Mouse (Mus musculus) forebrain, embryonic 14.5 days (tissue): ENCODE data around the gene Rnps1. TPM values are rescaled to one million over a fixed set of nuclear protein-coding genes. Genes with fewer than 3 reads are reported as not detected.
"Not testable (repeated sequence)": the region's sequence is repeated elsewhere in the genome, so short reads cannot be mapped to it uniquely, and the experiment has no call there.

ENCODE experiments used
- ATAC-seq: fragments of 200-750 bp; cut with Nextera tagmentation; 2 replicates; pipeline ENCODE4 v1.8.0; 2017; ENCODE audit warnings: mild to moderate bottlenecking, moderate library complexity
- DNase-seq: peaks from one replicate; pipeline ENCODE4 v3.0.0-alpha.2; 2015; ENCODE audit warnings: low spot score
- H3K27ac ChIP-seq: fragments of 300-500 bp; sonication (generic); 2 replicates; pipeline ENCODE4 v1.5.1; 2014; ENCODE audit warnings: low read depth, mild to moderate bottlenecking, control low read depth, low read length, moderate library complexity
- H3K27me3 ChIP-seq: fragments of 300-500 bp; sonication (generic); replicated peaks from 2 replicates; pipeline ENCODE4 v1.6.1; 2014; ENCODE audit warnings: low read length, control low read depth, mixed read lengths; ENCODE audit not compliant: control insufficient read depth, insufficient read depth
- H3K36me3 ChIP-seq: fragments of 300-500 bp; sonication (generic); 2 replicates; pipeline ENCODE4 v1.6.1; 2014; ENCODE audit warnings: low read length, control low read depth; ENCODE audit not compliant: control insufficient read depth, insufficient read depth
- H3K4me1 ChIP-seq: fragments of 300-500 bp; sonication (generic); 2 replicates; pipeline ENCODE4 v1.6.1; 2014; ENCODE audit warnings: antibody characterized with exemption, low read length, control low read depth; ENCODE audit not compliant: control insufficient read depth, insufficient read depth
- H3K4me2 ChIP-seq: fragments of 300-500 bp; sonication (generic); 2 replicates; pipeline ENCODE4 v1.6.1; 2014; ENCODE audit warnings: mild to moderate bottlenecking, control low read depth, low read length
- H3K4me3 ChIP-seq: fragments of 300-500 bp; sonication (generic); 2 replicates; pipeline ENCODE4 v1.5.1; 2014; ENCODE audit warnings: low read depth, low read length, control low read depth
- H3K9ac ChIP-seq: fragments of 300-500 bp; sonication (generic); 2 replicates; pipeline ENCODE4 v1.6.1; 2014; ENCODE audit warnings: mild to moderate bottlenecking, low read length, control low read depth, moderate library complexity
- H3K9me3 ChIP-seq: fragments of 300-500 bp; sonication (generic); replicated peaks from 2 replicates; pipeline ENCODE4 v1.6.1; 2016; ENCODE audit warnings: low read length, control low read depth, mixed read lengths; ENCODE audit not compliant: control insufficient read depth
- WGBS: fragments of 180-500 bp; shearing (Covaris S2); extraction: QIAGEN DNeasy Blood & Tissue Kit; methylation state at CpG from one replicate; pipeline ENCODE4 v1.1.7; 2014; 5-methylcytosine and 5-hydroxymethylcytosine counted together
- polyA plus RNA-seq: library from polyadenylated mRNA; unstranded; fragments of >200 nt; fragmentation: Nextera tagmentation; extraction: Ambion mirVana; gene quantifications from 2 replicates; pipeline ENCODE4 v1.2.1, GENCODE M21; 2014

Gene Rnps1
- polyA plus RNA-seq, 1 experiment from 2014 or later = 304 TPM

DNA sequence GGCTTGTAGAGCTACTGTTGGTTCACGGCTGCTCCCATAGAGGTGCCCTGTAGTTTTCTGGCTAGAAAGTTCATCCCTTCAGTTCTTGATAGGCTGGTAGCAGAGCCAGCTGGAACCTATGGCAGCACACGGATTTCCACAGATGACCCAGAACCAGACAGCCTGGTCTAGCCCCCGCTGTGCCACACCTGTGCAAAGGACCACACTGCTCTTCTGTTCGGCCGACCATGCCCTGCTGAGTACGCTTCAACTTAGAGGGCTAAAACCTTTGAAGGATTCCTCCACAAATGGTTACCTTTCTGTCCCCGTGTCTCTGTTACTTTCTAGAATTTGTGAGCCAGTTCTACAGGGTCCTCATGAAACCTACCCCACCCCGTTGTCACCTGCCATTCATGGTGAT is 11.0 kb downstream of the Rnps1 start:
- not testable (repeated sequence) for H3K27ac ChIP-seq, H3K27me3 ChIP-seq, H3K9ac ChIP-seq, H3K4me1 ChIP-seq, H3K4me3 ChIP-seq, DNase-seq, H3K4me2 ChIP-seq, H3K9me3 ChIP-seq, ATAC-seq
- WGBS = 79% methylated on average over 5 of the region's 8 CpGs
- peaks cover 49% of the 10 kb centered on the region for H3K36me3 ChIP-seq

DNA sequence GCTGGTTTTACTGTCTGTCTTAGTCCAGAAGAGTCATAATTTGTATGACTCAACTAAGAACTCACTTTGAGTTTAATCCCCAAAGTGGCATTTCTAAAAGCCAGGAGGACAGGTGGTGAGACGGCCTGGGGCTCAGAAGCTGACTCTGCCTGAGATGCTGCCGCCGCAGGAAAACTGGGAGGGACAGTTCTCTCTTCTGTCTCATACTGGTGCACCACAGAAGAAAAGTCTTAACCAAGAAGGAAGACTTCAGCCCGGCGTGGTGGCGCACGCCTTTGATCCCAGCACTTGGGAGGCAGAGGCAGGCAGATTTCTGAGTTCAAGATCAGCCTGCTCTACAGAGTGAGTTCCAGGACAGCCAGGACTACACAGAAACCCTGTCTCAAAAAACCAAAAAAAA is 11.5 kb downstream of the Rnps1 start:
- H3K9ac ChIP-seq = no peak overlapping the region
- no peak for ATAC-seq
- DNase-seq = no peak
- no peaks in the 10 kb centered on the region for H3K27me3 ChIP-seq
- no peaks in the 10 kb centered on the region for H3K4me1 ChIP-seq
- peak overlapping the region; percentile 95; the same call in 1 of the 2 replicates for H3K27ac ChIP-seq
- H3K4me3 ChIP-seq = peak overlapping the region; percentile 66; the same call in 1 of the 2 replicates
- peaks cover 43% of the 10 kb centered on the region for H3K36me3 ChIP-seq
- 85% methylated on average over 7 of the region's 7 CpGs for WGBS
- H3K4me2 ChIP-seq = no peak overlapping the region; the same call in 1 of the 2 replicates
- H3K9me3 ChIP-seq = no peaks in the 10 kb centered on the region

DNA sequence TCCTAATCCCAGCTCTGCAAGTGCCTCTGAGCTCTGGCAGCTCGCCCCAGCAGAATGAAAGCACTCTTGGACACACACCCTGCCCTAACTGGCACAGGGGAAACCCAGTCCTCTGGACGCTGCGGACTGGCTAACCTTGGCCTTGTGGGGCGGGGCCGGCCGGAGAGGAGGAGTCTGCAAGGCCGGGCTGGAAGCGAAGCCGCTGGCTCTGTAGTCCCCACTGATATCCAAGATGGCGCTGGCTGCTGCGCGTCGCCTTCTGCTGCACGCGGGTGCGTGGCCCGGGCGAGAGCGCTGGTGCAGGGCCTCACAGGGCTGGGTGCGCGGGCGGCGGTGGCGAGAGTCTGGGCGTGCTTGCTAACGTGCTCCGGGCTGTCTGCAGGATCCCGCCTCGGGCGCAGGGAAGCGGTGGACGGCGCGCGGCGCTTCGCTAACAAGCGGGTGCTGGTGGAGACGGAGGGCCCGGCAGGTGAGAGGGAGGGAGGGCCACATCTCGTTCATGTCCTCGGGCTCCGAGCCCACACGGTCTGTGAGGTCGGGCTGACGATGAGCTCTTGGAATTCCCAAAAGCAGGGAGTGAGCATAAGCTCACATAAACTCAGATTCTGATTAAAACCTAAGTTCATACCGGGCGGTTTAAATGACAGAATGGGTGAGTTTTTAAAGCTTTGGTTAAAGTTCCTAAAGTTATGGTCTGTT is 12.3 kb downstream of the Rnps1 start, which contains the start of gene Eci1:
TSS of gene Eci1 (plus strand) at position 171 of the 699 bp plus-strand sequence.
- peak; percentile 97 for ATAC-seq
- no peaks in the 10 kb centered on the region for H3K27me3 ChIP-seq
- H3K27ac ChIP-seq = peak within 1 kb of the TSS; percentile 95
- peak within 1 kb of the TSS; percentile 85 for H3K9ac ChIP-seq
- H3K4me3 ChIP-seq = peak within 1 kb of the TSS; percentile 66
- peak within 1 kb of the TSS; percentile 64 for H3K4me2 ChIP-seq
- H3K36me3 ChIP-seq = peaks cover 36% of the 10 kb centered on the region
- DNase-seq = peak; percentile 93
- H3K4me1 ChIP-seq = no peaks in the 10 kb centered on the region
- H3K9me3 ChIP-seq = no peaks in the 10 kb centered on the region
- WGBS = under 1% methylated on average over 48 of the region's 48 CpGs

DNA sequence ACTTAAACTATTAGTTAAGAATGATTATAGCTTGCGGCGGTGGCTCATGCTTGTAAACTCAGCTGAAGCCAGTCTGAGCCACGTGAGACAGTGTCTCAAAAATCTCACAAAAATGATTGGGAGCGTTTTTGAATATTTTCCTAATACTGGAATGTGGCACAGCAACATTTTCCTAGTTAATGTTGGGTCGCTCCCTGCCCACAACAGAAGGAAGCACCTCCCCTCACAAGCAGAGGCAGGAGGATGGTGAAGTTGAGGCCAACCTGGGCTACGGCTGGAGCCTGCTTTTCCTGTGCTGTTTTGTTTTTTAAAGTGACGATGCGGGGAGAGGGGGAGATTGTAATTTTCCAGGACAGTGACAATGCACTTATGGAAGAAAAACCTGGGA is 12.8 kb downstream of the Rnps1 start:
- H3K36me3 ChIP-seq = peaks cover 30% of the 10 kb centered on the region
- peak overlapping the region; percentile 64 for H3K4me2 ChIP-seq
- no peak overlapping the region for H3K27ac ChIP-seq
- 5% methylated on average over 8 of the region's 8 CpGs for WGBS
- H3K9me3 ChIP-seq = no peaks in the 10 kb centered on the region
- H3K4me3 ChIP-seq = peak overlapping the region; percentile 66
- no peaks in the 10 kb centered on the region for H3K4me1 ChIP-seq
- ATAC-seq = no peak
- no peaks in the 10 kb centered on the region for H3K27me3 ChIP-seq
- DNase-seq = no peak
- peak overlapping the region; percentile 85 for H3K9ac ChIP-seq

DNA sequence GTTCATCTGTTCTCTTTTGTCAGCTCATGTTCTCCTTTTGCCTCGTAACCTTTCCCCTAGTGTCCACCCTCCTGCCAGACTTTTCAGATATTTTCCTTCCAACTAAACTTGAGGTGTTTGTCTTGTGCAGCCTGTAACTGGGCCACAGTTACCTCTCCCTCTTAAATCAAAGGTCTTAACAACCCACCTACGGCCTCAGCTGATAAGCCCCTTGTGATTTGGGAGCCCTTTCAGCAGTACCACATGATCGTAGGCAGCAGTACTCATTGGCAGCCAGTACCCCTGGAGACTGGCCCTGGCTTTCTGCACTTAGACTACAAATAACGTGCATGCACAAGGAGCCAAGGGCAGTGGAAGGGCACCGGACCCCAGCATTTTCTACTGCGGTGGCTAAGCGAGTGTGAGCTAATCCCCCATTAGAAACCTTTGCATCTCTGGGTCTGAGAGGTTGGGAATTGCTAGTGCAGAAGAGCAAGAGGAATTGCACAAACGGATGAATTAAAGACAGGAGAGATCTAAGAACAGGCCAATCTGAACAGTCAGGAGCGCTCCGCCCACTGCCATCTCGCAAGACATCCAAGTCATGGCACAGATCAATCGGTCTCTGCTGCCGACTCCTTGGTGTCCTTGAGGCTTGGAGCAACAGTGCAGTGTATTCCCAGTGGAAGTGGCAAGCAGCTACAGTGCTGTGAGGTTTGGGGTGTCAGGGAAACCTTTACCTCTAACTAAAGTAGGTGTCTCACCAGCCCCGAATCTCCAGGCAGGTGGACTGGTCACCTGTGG is 15.0 kb downstream of the Rnps1 start:
- H3K4me3 ChIP-seq = no peak overlapping the region
- no peaks in the 10 kb centered on the region for H3K4me1 ChIP-seq
- H3K36me3 ChIP-seq = peaks cover 15% of the 10 kb centered on the region
- no peaks in the 10 kb centered on the region for H3K27me3 ChIP-seq
- H3K4me2 ChIP-seq = no peak overlapping the region
- no peak overlapping the region for H3K27ac ChIP-seq
- DNase-seq = no peak
- no peaks in the 10 kb centered on the region for H3K9me3 ChIP-seq
- WGBS = 87% methylated on average over 14 of the region's 14 CpGs
- ATAC-seq = no peak
- H3K9ac ChIP-seq = no peak overlapping the region

DNA sequence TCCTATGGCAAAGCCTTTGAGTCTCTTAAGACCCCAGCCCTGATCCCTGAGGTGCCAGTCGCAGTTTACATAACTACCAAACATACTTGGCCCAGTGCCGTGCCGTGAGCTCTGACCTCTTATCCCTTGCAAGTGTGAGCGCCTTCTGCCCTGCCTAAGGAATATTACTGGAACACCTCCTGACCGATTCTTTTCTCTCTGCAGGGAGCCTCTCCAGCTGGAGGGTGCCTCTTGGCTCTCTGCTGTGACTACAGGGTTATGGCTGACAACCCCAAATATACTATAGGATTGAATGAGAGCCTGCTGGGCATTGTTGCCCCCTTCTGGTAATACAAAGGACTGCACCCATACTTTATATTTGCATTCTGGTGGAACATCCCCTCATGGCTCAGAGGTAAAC is 22.7 kb downstream of the Rnps1 start:
- H3K27ac ChIP-seq = no peak overlapping the region
- H3K9me3 ChIP-seq = no peaks in the 10 kb centered on the region
- no peak overlapping the region for H3K9ac ChIP-seq
- H3K4me2 ChIP-seq = no peak overlapping the region
- no peak overlapping the region for H3K4me3 ChIP-seq
- H3K36me3 ChIP-seq = peaks cover 61% of the 10 kb centered on the region
- no peaks in the 10 kb centered on the region for H3K27me3 ChIP-seq
- DNase-seq = peak; percentile 62
- 74% methylated on average over 5 of the region's 5 CpGs for WGBS
- H3K4me1 ChIP-seq = no peaks in the 10 kb centered on the region
- 0 out of 2 replicates have a peak, but pooled peaks have one; percentile 23 for ATAC-seq

DNA sequence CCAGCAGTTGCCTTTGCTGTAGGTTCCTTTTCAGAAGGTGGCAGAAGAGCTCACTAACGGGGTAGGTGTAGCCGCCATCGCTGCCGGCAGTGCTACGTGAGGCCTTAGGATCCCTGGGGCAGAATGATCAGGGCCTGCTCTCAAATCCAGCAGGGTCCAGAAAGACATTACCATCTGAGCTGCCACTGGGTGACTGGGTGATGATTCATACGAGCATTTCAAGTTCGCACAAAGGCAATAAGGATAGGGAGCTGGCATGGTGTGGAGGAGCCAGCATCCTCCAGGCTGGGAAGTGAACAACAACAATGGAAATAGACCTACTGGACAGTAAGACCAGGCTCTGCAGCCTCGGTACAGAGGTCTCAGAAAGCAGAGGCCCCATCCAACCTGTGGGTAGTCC is 26.0 kb downstream of the Rnps1 start:
- WGBS = 90% methylated on average over 8 of the region's 8 CpGs
- no peak overlapping the region for H3K9ac ChIP-seq
- H3K27ac ChIP-seq = no peak overlapping the region
- H3K4me2 ChIP-seq = no peak overlapping the region
- no peak overlapping the region for H3K4me3 ChIP-seq
- H3K4me1 ChIP-seq = no peaks in the 10 kb centered on the region
- peaks cover 88% of the 10 kb centered on the region for H3K36me3 ChIP-seq
- ATAC-seq (no peak), DNase-seq (no peak)
- no peaks in the 10 kb centered on the region for H3K9me3 ChIP-seq
- H3K27me3 ChIP-seq = no peaks in the 10 kb centered on the region

DNA sequence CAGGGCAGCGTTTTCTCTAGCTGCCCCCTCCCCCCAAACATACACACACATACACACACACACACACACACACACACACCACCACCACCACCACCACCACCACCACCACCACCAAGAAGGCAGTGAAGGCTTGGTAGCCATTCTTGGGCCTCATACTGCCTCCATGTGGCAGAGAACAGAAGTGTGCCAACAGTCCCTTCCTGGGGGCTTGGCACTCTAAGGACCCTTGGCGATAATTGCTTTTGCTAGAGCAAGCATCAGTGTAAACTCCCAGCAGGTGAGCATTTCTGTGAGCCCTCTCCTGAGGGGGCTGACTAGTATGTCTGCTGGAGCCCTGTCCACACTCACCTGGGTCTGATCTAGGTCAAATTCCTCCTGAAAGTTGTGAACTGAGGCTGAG is 26.8 kb downstream of the Rnps1 start:
- H3K9me3 ChIP-seq = no peaks in the 10 kb centered on the region
- H3K27me3 ChIP-seq = no peaks in the 10 kb centered on the region
- no peak overlapping the region for H3K4me3 ChIP-seq
- no peaks in the 10 kb centered on the region for H3K4me1 ChIP-seq
- peaks cover 93% of the 10 kb centered on the region for H3K36me3 ChIP-seq
- 66% methylated on average over 2 of the region's 2 CpGs for WGBS
- no peak overlapping the region for H3K27ac ChIP-seq
- H3K9ac ChIP-seq = no peak overlapping the region
- H3K4me2 ChIP-seq = no peak overlapping the region
- no peak for ATAC-seq
- peak; percentile 17 for DNase-seq

DNA sequence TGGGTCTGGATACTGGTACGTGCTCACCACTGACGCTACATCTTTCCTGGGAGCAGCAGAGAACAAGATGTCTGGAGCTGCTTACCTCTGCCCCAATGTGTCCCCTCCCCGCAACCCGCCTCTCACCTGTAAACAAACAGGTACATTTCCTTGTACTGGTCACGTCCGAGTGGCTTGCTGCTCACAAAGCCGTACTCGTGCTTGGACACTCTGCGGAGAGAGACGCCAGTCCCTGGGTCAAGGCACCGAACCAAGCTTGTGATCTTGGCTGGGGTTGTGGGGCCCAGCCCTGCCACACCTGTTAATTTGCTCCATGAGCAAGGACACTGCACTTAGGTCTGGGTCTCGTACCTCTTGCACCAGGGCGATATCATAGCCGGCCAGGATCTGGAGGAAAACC is 27.7 kb downstream of the Rnps1 start:
- H3K4me2 ChIP-seq = no peak overlapping the region
- no peak overlapping the region for H3K4me3 ChIP-seq
- no peak overlapping the region for H3K27ac ChIP-seq
- peaks cover 98% of the 10 kb centered on the region for H3K36me3 ChIP-seq
- no peaks in the 10 kb centered on the region for H3K27me3 ChIP-seq
- no peaks in the 10 kb centered on the region for H3K4me1 ChIP-seq
- H3K9ac ChIP-seq = no peak overlapping the region
- ATAC-seq (no peak), DNase-seq (no peak)
- 91% methylated on average over 14 of the region's 14 CpGs for WGBS
- no peaks in the 10 kb centered on the region for H3K9me3 ChIP-seq
